Mouse (Mus musculus): ENCODE data around the gene Urb1. TPM values are rescaled to one million over a fixed set of nuclear protein-coding genes. Genes with fewer than 3 reads are reported as not detected.

The Urb1 gene
- 8.0 and 9.6 TPM in 2 replicates for polyA plus RNA-seq (2012; rRNA removed)

DNA sequence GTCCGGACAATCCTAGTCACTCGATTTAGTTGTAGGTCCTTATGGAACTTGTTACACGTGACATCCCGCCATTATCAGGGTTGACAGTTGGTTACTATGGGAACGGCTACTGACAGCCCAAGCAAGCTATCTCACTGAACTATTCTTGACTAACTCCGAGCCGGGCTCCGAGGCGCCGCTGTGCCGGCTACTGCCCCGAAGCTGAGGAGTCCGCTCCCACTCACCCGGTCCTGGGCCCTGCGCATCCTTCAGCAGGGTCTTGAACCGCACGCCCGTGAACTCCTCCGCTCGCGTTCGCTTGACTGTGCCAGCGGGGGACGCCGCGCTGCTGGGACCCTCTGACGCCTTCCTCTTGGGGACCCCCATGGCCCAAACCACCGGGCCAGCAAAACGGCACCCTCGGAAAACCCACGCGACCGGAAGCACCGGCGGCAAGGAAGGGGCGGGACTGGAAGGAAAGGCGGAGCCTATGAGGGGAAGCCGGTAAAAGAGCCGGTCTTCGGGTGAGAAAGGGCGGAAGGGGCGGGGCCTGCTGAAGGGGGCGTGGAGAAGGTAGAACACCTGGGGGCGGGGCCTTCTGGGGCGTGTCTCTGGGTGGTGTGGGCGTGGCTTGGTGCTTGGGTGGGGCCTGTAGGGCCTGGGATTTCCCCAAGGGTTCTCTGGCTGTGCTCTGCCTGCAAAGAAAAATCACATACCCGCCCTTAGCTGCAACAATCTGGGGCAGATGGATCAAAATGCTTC is at the start of gene Urb1:
Gene Urb1 (minus strand): TSS at position 439 of the 741 bp plus-strand sequence.
- peak; percentile 98 for DNase-seq (ENCODE audit: low read depth)
- TF ChIP-seq POLR2A (IDR thresholded peaks at IDR 0.05; ENCODE audit: borderline replicate concordance, extremely low read depth, insufficient read depth, insufficient read length, poor library complexity, severe bottlenecking) (peak; percentile 14; the same call in 1 of the 2 replicates), CTCF (IDR thresholded peaks at IDR 0.05; ENCODE audit: borderline replicate concordance, extremely low read depth, insufficient read depth, insufficient read length) (no peak)

- TF ChIP-seq POLR2A (IDR thresholded peaks at IDR 0.05; ENCODE audit: borderline replicate concordance, extremely low read depth, insufficient read depth, insufficient read length, poor library complexity, severe bottlenecking) (no peak), CTCF (IDR thresholded peaks at IDR 0.05; ENCODE audit: borderline replicate concordance, extremely low read depth, insufficient read depth, insufficient read length) (no peak)
- no peak for DNase-seq (ENCODE audit: low read depth)
These were observed 48.0 kb upstream of the Urb1 start for GRCm38 (mm10) chr16:90858206-90858605.

- TF ChIP-seq POLR2A (IDR thresholded peaks at IDR 0.05; ENCODE audit: borderline replicate concordance, extremely low read depth, insufficient read depth, insufficient read length, poor library complexity, severe bottlenecking), result no peak
- TF ChIP-seq CTCF (IDR thresholded peaks at IDR 0.05; ENCODE audit: borderline replicate concordance, extremely low read depth, insufficient read depth, insufficient read length), result no peak
- DNase-seq (ENCODE audit: low read depth), result no peak
These were observed 46.5 kb upstream of the Urb1 start for GRCm38 (mm10) chr16:90856552-90857200.

DNA sequence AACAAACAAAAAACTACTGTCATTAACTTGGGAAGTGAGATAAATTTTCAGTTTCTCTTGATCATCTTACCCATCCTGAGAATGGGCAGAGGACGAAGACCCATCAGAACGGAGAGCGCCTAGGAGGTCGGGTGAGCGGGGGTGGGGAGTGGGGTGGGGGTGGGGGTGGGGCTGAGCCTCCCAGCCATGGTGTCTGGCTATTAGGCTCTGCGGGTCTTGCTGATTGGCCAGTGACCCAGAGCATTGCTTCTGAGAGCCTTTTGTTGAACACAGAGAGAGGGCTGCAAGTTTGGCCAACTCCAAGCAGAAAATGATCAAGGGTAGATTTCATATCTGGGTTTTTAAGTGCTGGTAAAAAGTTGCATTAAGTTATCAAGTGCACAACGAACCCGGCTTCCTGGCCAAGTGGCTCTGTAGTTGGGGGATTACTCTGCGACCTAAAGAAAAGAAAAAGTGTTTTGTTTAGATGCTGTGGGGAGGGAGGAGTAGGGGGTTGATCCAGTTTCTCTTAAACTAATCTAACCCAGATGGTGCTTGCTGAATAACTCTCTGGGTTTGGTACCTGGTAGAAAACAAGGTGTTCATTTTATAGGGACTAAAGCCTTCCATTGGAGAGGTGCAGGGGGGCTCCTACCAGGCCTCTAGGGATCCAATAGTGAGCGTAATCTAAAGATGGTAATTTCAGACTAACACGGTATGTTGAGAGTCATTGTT is 41.6 kb upstream of the Urb1 start:
- TF ChIP-seq POLR2A (IDR thresholded peaks at IDR 0.05; ENCODE audit: borderline replicate concordance, extremely low read depth, insufficient read depth, insufficient read length, poor library complexity, severe bottlenecking) (no peak), CTCF (IDR thresholded peaks at IDR 0.05; ENCODE audit: borderline replicate concordance, extremely low read depth, insufficient read depth, insufficient read length) (no peak)
- DNase-seq (ENCODE audit: low read depth), result no peak

GRCm38 (mm10) chr16:90850881-90851280 is 40.7 kb upstream of the Urb1 start:
- peak; percentile 80 for DNase-seq (ENCODE audit: low read depth)
- no peak for TF ChIP-seq POLR2A (IDR thresholded peaks at IDR 0.05; ENCODE audit: borderline replicate concordance, extremely low read depth, insufficient read depth, insufficient read length, poor library complexity, severe bottlenecking)
- TF ChIP-seq CTCF (IDR thresholded peaks at IDR 0.05; ENCODE audit: borderline replicate concordance, extremely low read depth, insufficient read depth, insufficient read length), result no peak

GRCm38 (mm10) chr16:90849262-90849661 is 39.0 kb upstream of the Urb1 start:
- TF ChIP-seq CTCF (IDR thresholded peaks at IDR 0.05; ENCODE audit: borderline replicate concordance, extremely low read depth, insufficient read depth, insufficient read length) (no peak), POLR2A (IDR thresholded peaks at IDR 0.05; ENCODE audit: borderline replicate concordance, extremely low read depth, insufficient read depth, insufficient read length, poor library complexity, severe bottlenecking) (no peak)

GRCm38 (mm10) chr16:90848697-90849096 is 38.5 kb upstream of the Urb1 start:
- TF ChIP-seq POLR2A (IDR thresholded peaks at IDR 0.05; ENCODE audit: borderline replicate concordance, extremely low read depth, insufficient read depth, insufficient read length, poor library complexity, severe bottlenecking) (no peak), CTCF (IDR thresholded peaks at IDR 0.05; ENCODE audit: borderline replicate concordance, extremely low read depth, insufficient read depth, insufficient read length) (no peak)
- no peak for DNase-seq (ENCODE audit: low read depth)

More at GRCm38 (mm10) chr16:90849262-90849661, 39.0 kb upstream of the Urb1 start:
- peak; percentile 42 for DNase-seq (ENCODE audit: low read depth)

- DNase-seq (ENCODE audit: low read depth), result peak; percentile 75
- no peak for TF ChIP-seq POLR2A (IDR thresholded peaks at IDR 0.05; ENCODE audit: borderline replicate concordance, extremely low read depth, insufficient read depth, insufficient read length, poor library complexity, severe bottlenecking)
- TF ChIP-seq CTCF (IDR thresholded peaks at IDR 0.05; ENCODE audit: borderline replicate concordance, extremely low read depth, insufficient read depth, insufficient read length), result no peak
These were observed 35.4 kb upstream of the Urb1 start for GRCm38 (mm10) chr16:90845591-90845990.

DNA sequence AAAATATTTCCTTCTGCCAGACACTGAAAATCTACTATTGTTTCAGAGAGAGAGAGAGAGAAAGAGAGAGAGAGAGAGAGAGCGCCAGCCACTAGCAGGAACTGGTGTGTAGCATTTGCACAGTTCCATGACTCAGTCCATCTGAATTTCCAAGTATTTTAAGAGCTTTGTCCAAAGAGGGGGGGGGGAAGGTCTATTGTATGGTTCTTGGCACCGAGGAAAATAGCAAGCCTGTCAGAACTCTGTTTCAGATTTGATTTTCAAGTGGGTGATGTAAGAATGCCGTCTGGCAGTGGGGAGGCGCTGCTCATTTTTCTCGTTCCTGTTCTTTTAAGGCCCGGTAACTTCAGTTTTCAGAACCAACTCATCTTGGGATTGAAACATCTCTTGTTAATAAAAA is 34.8 kb upstream of the Urb1 start:
- TF ChIP-seq CTCF (IDR thresholded peaks at IDR 0.05; ENCODE audit: borderline replicate concordance, extremely low read depth, insufficient read depth, insufficient read length), result no peak
- no peak for TF ChIP-seq POLR2A (IDR thresholded peaks at IDR 0.05; ENCODE audit: borderline replicate concordance, extremely low read depth, insufficient read depth, insufficient read length, poor library complexity, severe bottlenecking)
- peak; percentile 90 for DNase-seq (ENCODE audit: low read depth)

DNA sequence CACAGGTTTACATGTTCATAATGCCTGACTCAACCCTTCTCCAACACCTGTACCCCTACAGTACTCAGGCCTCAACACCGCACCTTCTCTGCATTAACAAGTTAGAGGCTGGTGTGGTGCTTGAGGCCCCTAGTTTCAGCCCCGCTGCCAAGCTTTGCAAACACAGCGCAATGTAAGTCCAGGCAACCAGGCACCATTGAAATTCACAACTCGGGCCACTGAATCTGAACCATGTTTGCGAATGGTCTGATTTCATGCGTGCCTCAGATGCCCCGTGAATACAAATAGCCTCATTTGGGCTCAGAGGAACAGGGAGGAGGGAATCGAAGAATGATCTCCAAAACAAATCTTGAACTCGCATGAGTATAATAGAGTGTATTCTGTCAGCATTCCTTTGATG is 32.0 kb upstream of the Urb1 start:
- DNase-seq (ENCODE audit: low read depth), result peak; percentile 92
- TF ChIP-seq POLR2A (IDR thresholded peaks at IDR 0.05; ENCODE audit: borderline replicate concordance, extremely low read depth, insufficient read depth, insufficient read length, poor library complexity, severe bottlenecking), result no peak
- TF ChIP-seq CTCF (IDR thresholded peaks at IDR 0.05; ENCODE audit: borderline replicate concordance, extremely low read depth, insufficient read depth, insufficient read length), result no peak

DNA sequence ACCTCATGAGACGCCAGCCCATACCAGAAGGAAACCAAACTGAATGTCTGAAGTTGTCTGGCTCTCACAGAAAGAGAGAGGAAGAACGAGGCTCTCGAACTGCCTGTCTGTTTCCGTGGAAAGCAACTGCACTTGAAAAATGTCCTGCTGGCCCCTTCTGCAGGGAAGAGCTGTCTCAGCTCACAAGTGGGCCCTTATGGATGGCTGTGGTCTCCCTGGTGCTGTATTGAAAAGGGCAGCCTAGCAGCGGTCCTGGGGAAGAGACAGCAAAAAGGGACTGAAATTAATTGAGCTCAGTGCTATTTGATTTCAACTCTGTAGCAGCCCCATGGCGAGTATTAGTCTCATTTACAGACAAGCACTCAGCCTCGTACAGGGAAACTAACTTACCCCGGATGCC is 27.2 kb upstream of the Urb1 start:
- DNase-seq (ENCODE audit: low read depth), result peak; percentile 47
- TF ChIP-seq CTCF (IDR thresholded peaks at IDR 0.05; ENCODE audit: borderline replicate concordance, extremely low read depth, insufficient read depth, insufficient read length) (no peak), POLR2A (IDR thresholded peaks at IDR 0.05; ENCODE audit: borderline replicate concordance, extremely low read depth, insufficient read depth, insufficient read length, poor library complexity, severe bottlenecking) (no peak)
